Mouse (Mus musculus) E14TG2a.4 (cell line): ENCODE data around the gene Katnal1.

Experiments used
- CTCF ChIP-seq: conservative IDR thresholded peaks from 2 replicates; pipeline ENCODE4 v1.5.1; 2014; ENCODE audit warnings: low read length
- NANOG ChIP-seq: IDR thresholded peaks from 2 replicates; pipeline ENCODE4 v1.6.1; 2014; ENCODE audit warnings: borderline replicate concordance, low read length, mixed read lengths
- POU5F1 ChIP-seq: IDR thresholded peaks from 2 replicates; pipeline ENCODE4 v1.6.1; 2014; ENCODE audit warnings: low read length, borderline replicate concordance

GRCm38 (mm10) chr5:148965691-148966333 is 36.7 kb upstream of the Katnal1 start:
- TF ChIP-seq CTCF (no peak), POU5F1 (no peak), NANOG (no peak)
